14 mouse cellular contexts compared by ENCODE assay signal in genomic region chr10:93419614-93420504, GRCm38 (mm10). TPM values are rescaled to one million over a fixed set of nuclear protein-coding genes. Genes with fewer than 3 reads are reported as not detected.
DNase-seq lines count a peak whose midpoint lies in the region; ATAC-seq and TF ChIP-seq lines count a peak whose summit lies in the region.
"Had no signal": no experiment of that assay in that cellular context is flagged by ENCODE, and none has a peak within 500 bp of the region (broad histone marks: within the 10 kb centered on the region; RNA-seq: fewer than 3 reads in every experiment).

No protein-coding gene starts in this region.

- H3K9ac ChIP-seq in forebrain, postnatal 0 days, result no peak overlapping the region
- H3K9ac ChIP-seq in forebrain, embryonic 16.5 days (replicated peaks; ENCODE audit: low read depth, low read length), result no peak overlapping the region
- H3K9ac ChIP-seq in kidney, embryonic 14.5 days (ENCODE audit: low read depth, low read length), result no peak overlapping the region
- H3K9ac ChIP-seq: liver, embryonic 13.5 days; neural tube, embryonic 12.5 days had no signal

- no peaks in the 10 kb centered on the region for H3K36me3 ChIP-seq in forebrain, postnatal 0 days (ENCODE audit: insufficient read depth)
- no peaks in the 10 kb centered on the region for H3K36me3 ChIP-seq in forebrain, embryonic 16.5 days (ENCODE audit: control insufficient read depth, insufficient read depth)
- no peaks in the 10 kb centered on the region for H3K36me3 ChIP-seq in kidney, embryonic 14.5 days (ENCODE audit: control insufficient read depth, insufficient read depth, low read length)
- H3K36me3 ChIP-seq: liver, embryonic 13.5 days; neural tube, embryonic 12.5 days had no signal

- peak; percentile 19 for DNase-seq in forebrain, postnatal 0 days
- DNase-seq in kidney, postnatal 14 days, result no peak
- peak; percentile 33 for DNase-seq in right cerebral cortex, postnatal 4 days
- DNase-seq in right cerebral cortex, adult 18-20 months, result no peak
- peak; percentile 32 for DNase-seq in telencephalon, adult 2 months (ENCODE audit: low read depth, low spot score)
- no peak for DNase-seq in frontal cortex, postnatal 10 days (ENCODE audit: low spot score in 2 of 2)
- DNase-seq: adrenal gland, postnatal 10 days; cerebellum, adult 11 months; liver, embryonic 13.5 days had no signal

- no peaks in the 10 kb centered on the region for H3K27me3 ChIP-seq in forebrain, postnatal 0 days (ENCODE audit: insufficient read depth, low read length)
- H3K27me3 ChIP-seq in forebrain, embryonic 16.5 days (replicated peaks; ENCODE audit: control insufficient read depth, insufficient read depth, low read length), result no peaks in the 10 kb centered on the region
- no peaks in the 10 kb centered on the region for H3K27me3 ChIP-seq in kidney, embryonic 14.5 days (ENCODE audit: control insufficient read depth, insufficient read depth, low read length)
- H3K27me3 ChIP-seq: liver, embryonic 13.5 days; neural tube, embryonic 12.5 days had no signal

- H3K27ac ChIP-seq in forebrain, postnatal 0 days (ENCODE audit: low read depth, low read length), result no peak overlapping the region
- no peak overlapping the region for H3K27ac ChIP-seq in forebrain, embryonic 16.5 days (ENCODE audit: low read length)
- peak overlapping the region; percentile 2; the same call in 1 of the 2 replicates for H3K27ac ChIP-seq in kidney, embryonic 14.5 days (ENCODE audit: low read depth, low read length)
- H3K27ac ChIP-seq: left cerebral cortex, adult 2 months; liver, embryonic 13.5 days; neural tube, embryonic 12.5 days had no signal

- no peak for TF ChIP-seq CTCF in forebrain, postnatal 0 days (IDR thresholded peaks at IDR 0.05; ENCODE audit: low read depth)

- 72% methylated on average over 9 of the region's 9 CpGs for WGBS in forebrain, postnatal 0 days
- WGBS in forebrain, embryonic 16.5 days, result 78% methylated on average over 9 of the region's 9 CpGs
- 62% methylated on average over 9 of the region's 9 CpGs for WGBS in kidney, embryonic 14.5 days

- ATAC-seq in forebrain, postnatal 0 days, result no peak
- no peak for ATAC-seq in forebrain, embryonic 16.5 days
- no peak for ATAC-seq in kidney, embryonic 14.5 days (ENCODE audit: low FRiP score, low TSS enrichment)

- no peak overlapping the region for H3K4me2 ChIP-seq in forebrain, postnatal 0 days (ENCODE audit: low read depth)
- no peak overlapping the region for H3K4me2 ChIP-seq in forebrain, embryonic 16.5 days (ENCODE audit: low read length)
- H3K4me2 ChIP-seq in kidney, embryonic 14.5 days (replicated peaks; ENCODE audit: low read depth, low read length), result no peak overlapping the region
- H3K4me2 ChIP-seq: liver, embryonic 13.5 days; neural tube, embryonic 12.5 days had no signal

- no peak overlapping the region for H3K4me3 ChIP-seq in forebrain, postnatal 0 days (ENCODE audit: low read depth, low read length)
- H3K4me3 ChIP-seq in forebrain, embryonic 16.5 days (replicated peaks; ENCODE audit: low read length), result no peak overlapping the region
- no peak overlapping the region for H3K4me3 ChIP-seq in kidney, embryonic 14.5 days (ENCODE audit: low read length)
- H3K4me3 ChIP-seq: left cerebral cortex, adult 2 months; liver, embryonic 13.5 days; megakaryocyte, embryonic 14.5 days; neural tube, embryonic 12.5 days had no signal

- H3K4me1 ChIP-seq in forebrain, postnatal 0 days (ENCODE audit: insufficient read depth), result no peaks in the 10 kb centered on the region
- H3K4me1 ChIP-seq in forebrain, embryonic 16.5 days (replicated peaks; ENCODE audit: control insufficient read depth, insufficient read depth, low read length), result peaks cover 6% of the 10 kb centered on the region
- no peaks in the 10 kb centered on the region for H3K4me1 ChIP-seq in kidney, embryonic 14.5 days (ENCODE audit: control insufficient read depth, insufficient read depth, low read length)
- H3K4me1 ChIP-seq: neural tube, embryonic 12.5 days had no signal

- no peaks in the 10 kb centered on the region for H3K9me3 ChIP-seq in forebrain, postnatal 0 days (ENCODE audit: low read length)
- no peaks in the 10 kb centered on the region for H3K9me3 ChIP-seq in forebrain, embryonic 16.5 days (ENCODE audit: control insufficient read depth, low read length)
- H3K9me3 ChIP-seq in kidney, embryonic 14.5 days (ENCODE audit: control insufficient read depth, low read length), result no peaks in the 10 kb centered on the region
- H3K9me3 ChIP-seq: liver, embryonic 13.5 days; neural tube, embryonic 12.5 days had no signal

RNA-seq across cellular contexts. Expression of gene Lta4h, which starts 33.4 kb away (rescaled TPM):
- 55.7 and 67.6 TPM in 2 replicates for total RNA-seq in forebrain, postnatal 0 days (2014; rRNA removed)
- 72.6 and 88.0 TPM in 2 replicates for polyA plus RNA-seq in forebrain, postnatal 0 days (2015; fragmentation: Nextera tagmentation; extraction: Ambion mirVana)
- 104 and 108 TPM in 2 replicates for polyA plus RNA-seq in forebrain, embryonic 16.5 days (2015; fragmentation: Nextera tagmentation; extraction: Ambion mirVana)
- 146 and 179 TPM in 2 replicates for polyA plus RNA-seq in kidney, embryonic 14.5 days (2014; fragmentation: Nextera tagmentation; extraction: Ambion mirVana)

Comparison
In these comparisons a context has a peak if more than half of its experiments do, and no peak if none do; other contexts are left out.
1. DNase-seq: peak in forebrain, postnatal 0 days (single experiment), right cerebral cortex, postnatal 4 days (single experiment) and telencephalon, adult 2 months (single experiment); none in kidney, postnatal 14 days (single experiment), right cerebral cortex, adult 18-20 months (single experiment) and frontal cortex, postnatal 10 days (0 of 2).